Mouse (Mus musculus) small intestine, adult 2 months (tissue): Measurements from ENCODE around the gene Aqp8. TPM values are rescaled to one million over a fixed set of nuclear protein-coding genes. Genes with fewer than 3 reads are reported as not detected.

Experiments used
- H3K27ac ChIP-seq: fragments of 200-500 bp; 2 replicates; pipeline ENCODE4 v1.5.1; 2012; ENCODE audit warnings: low read depth, low read length, control low read depth, inconsistent platforms; ENCODE audit not compliant: insufficient read depth
- H3K27me3 ChIP-seq: fragments of 200-500 bp; 2 replicates; pipeline ENCODE4 v1.6.1; 2012; ENCODE audit warnings: mild to moderate bottlenecking, moderate library complexity, low read length, inconsistent platforms; ENCODE audit not compliant: control insufficient read depth, insufficient read depth
- H3K36me3 ChIP-seq: fragments of 200-500 bp; 2 replicates; pipeline ENCODE4 v1.6.1; 2012; ENCODE audit warnings: mild to moderate bottlenecking, low read length, control low read depth, inconsistent platforms; ENCODE audit not compliant: control insufficient read depth, insufficient read depth
- H3K4me1 ChIP-seq: fragments of 200-500 bp; 2 replicates; pipeline ENCODE4 v1.6.1; 2012; ENCODE audit warnings: low read length, inconsistent platforms, mixed read lengths; ENCODE audit not compliant: control insufficient read depth, insufficient read depth, insufficient read length
- H3K4me3 ChIP-seq: fragments of 200-500 bp; 2 replicates; pipeline ENCODE4 v1.5.1; 2012; ENCODE audit warnings: low read depth, mild to moderate bottlenecking, control low read depth, inconsistent platforms, low read length, moderate library complexity
- CTCF ChIP-seq: fragments of 200-500 bp; IDR thresholded peaks from 2 replicates; pipeline ENCODE4 v1.5.1; 2012; ENCODE audit warnings: low read depth, mild to moderate bottlenecking, control low read depth, inconsistent platforms, low read length, moderate library complexity, mixed read lengths; ENCODE audit not compliant: insufficient replicate concordance, insufficient read length; ENCODE audit errors: extremely low read depth
- POLR2A ChIP-seq: fragments of 200-500 bp; IDR thresholded peaks from 2 replicates; pipeline ENCODE4 v1.6.1; 2012; ENCODE audit warnings: low read depth, mild to moderate bottlenecking, control low read depth, inconsistent platforms, low read length, moderate library complexity
- WGBS: fragments of 180-500 bp; shearing (Covaris S2); methylation state at CpG from one replicate; pipeline ENCODE4 v1.1.7; 2018; 5-methylcytosine and 5-hydroxymethylcytosine counted together
- polyA plus RNA-seq: library from polyadenylated mRNA; depleted of rRNA; stranded (reverse); fragments of >200 nt; gene quantifications from 2 replicates; pipeline ENCODE4 v1.2.3, GENCODE M21; 2012

The Aqp8 gene
- polyA plus RNA-seq, 1 experiment: 0.20 TPM

- Histone ChIP-seq H3K4me1 (peaks cover 15% of the 10 kb centered on the region), H3K27me3 (no peaks in the 10 kb centered on the region), H3K36me3 (peaks cover 10% of the 10 kb centered on the region; the same call in 1 of the 2 replicates), H3K4me3 (no peak overlapping the region), H3K27ac (peak overlapping the region; percentile 78)
- TF ChIP-seq POLR2A (no peak), CTCF (no peak)
- 26% methylated on average over 8 of the region's 8 CpGs for WGBS
Observed at GRCm38 (mm10) chr7:123429624-123430410, 32.3 kb upstream of the Aqp8 start.

GRCm38 (mm10) chr7:123430411-123430705 lies 31.7 kb upstream of the Aqp8 start:
- peaks cover 15% of the 10 kb centered on the region for H3K4me1 ChIP-seq
- peak overlapping the region; percentile 78 for H3K27ac ChIP-seq
- no peak overlapping the region for H3K4me3 ChIP-seq
- peaks cover 10% of the 10 kb centered on the region; the same call in 1 of the 2 replicates for H3K36me3 ChIP-seq
- TF ChIP-seq CTCF: no peak
- TF ChIP-seq POLR2A: no peak
- 70% methylated on average over 4 of the region's 4 CpGs for whole genome bisulfite sequencing
- no peaks in the 10 kb centered on the region for H3K27me3 ChIP-seq

GRCm38 (mm10) chr7:123431206-123431605 lies 30.9 kb upstream of the Aqp8 start:
- Histone ChIP-seq H3K4me3 (no peak overlapping the region), H3K27ac (no peak overlapping the region), H3K4me1 (peaks cover 15% of the 10 kb centered on the region), H3K36me3 (peaks cover 9% of the 10 kb centered on the region; the same call in 1 of the 2 replicates), H3K27me3 (no peaks in the 10 kb centered on the region)
- no peak for TF ChIP-seq CTCF
- 85% methylated on average over 4 of the region's 4 CpGs for WGBS

- peaks cover 13% of the 10 kb centered on the region; the same call in 1 of the 2 replicates for H3K4me1 ChIP-seq
- no peak for TF ChIP-seq CTCF
- H3K27me3 ChIP-seq: no peaks in the 10 kb centered on the region
- no peaks in the 10 kb centered on the region for H3K36me3 ChIP-seq
- WGBS: 79% methylated on average over 1 of the region's 1 CpGs
- H3K4me3 ChIP-seq: no peak overlapping the region
- H3K27ac ChIP-seq: no peak overlapping the region
Observed at GRCm38 (mm10) chr7:123442079-123442478, 20.0 kb upstream of the Aqp8 start.

- H3K4me1 ChIP-seq: peaks cover 18% of the 10 kb centered on the region; the same call in 1 of the 2 replicates
- H3K36me3 ChIP-seq: no peaks in the 10 kb centered on the region
- TF ChIP-seq POLR2A (no peak), CTCF (no peak)
- 38% methylated on average over 2 of the region's 2 CpGs for WGBS
- no peaks in the 10 kb centered on the region for H3K27me3 ChIP-seq
- H3K27ac ChIP-seq: no peak overlapping the region
- no peak overlapping the region for H3K4me3 ChIP-seq
Observed at GRCm38 (mm10) chr7:123448794-123449193, 13.3 kb upstream of the Aqp8 start.

GRCm38 (mm10) chr7:123449676-123450075 lies 12.4 kb upstream of the Aqp8 start:
- Histone ChIP-seq H3K27ac (no peak overlapping the region), H3K4me3 (no peak overlapping the region), H3K27me3 (no peaks in the 10 kb centered on the region), H3K36me3 (no peaks in the 10 kb centered on the region), H3K4me1 (peaks cover 19% of the 10 kb centered on the region; the same call in 1 of the 2 replicates)
- 83% methylated on average over 10 of the region's 10 CpGs for WGBS
- TF ChIP-seq POLR2A (no peak), CTCF (no peak)

GRCm38 (mm10) chr7:123450515-123450914 lies 11.6 kb upstream of the Aqp8 start:
- Histone ChIP-seq H3K4me1 (peaks cover 12% of the 10 kb centered on the region; the same call in 1 of the 2 replicates), H3K27ac (no peak overlapping the region), H3K27me3 (no peaks in the 10 kb centered on the region), H3K36me3 (no peaks in the 10 kb centered on the region), H3K4me3 (no peak overlapping the region)
- 72% methylated on average over 2 of the region's 2 CpGs for WGBS
- TF ChIP-seq CTCF (no peak), POLR2A (no peak)
